Mouse (Mus musculus) lung, postnatal 0 days (tissue): ENCODE results near the gene Ehmt2.
"Not testable (repeated sequence)": the region's sequence is repeated elsewhere in the genome, so short reads cannot be mapped to it uniquely, and the experiment has no call there.

Experiments
- CTCF ChIP-seq: IDR thresholded peaks from 2 replicates; pipeline ENCODE4 v1.5.1; 2016; ENCODE audit warnings: antibody characterized with exemption, mild to moderate bottlenecking
- EP300 ChIP-seq: IDR thresholded peaks from 2 replicates; pipeline ENCODE4 v1.6.1; 2016; ENCODE audit warnings: antibody characterized with exemption, mild to moderate bottlenecking, control low read depth

DNA sequence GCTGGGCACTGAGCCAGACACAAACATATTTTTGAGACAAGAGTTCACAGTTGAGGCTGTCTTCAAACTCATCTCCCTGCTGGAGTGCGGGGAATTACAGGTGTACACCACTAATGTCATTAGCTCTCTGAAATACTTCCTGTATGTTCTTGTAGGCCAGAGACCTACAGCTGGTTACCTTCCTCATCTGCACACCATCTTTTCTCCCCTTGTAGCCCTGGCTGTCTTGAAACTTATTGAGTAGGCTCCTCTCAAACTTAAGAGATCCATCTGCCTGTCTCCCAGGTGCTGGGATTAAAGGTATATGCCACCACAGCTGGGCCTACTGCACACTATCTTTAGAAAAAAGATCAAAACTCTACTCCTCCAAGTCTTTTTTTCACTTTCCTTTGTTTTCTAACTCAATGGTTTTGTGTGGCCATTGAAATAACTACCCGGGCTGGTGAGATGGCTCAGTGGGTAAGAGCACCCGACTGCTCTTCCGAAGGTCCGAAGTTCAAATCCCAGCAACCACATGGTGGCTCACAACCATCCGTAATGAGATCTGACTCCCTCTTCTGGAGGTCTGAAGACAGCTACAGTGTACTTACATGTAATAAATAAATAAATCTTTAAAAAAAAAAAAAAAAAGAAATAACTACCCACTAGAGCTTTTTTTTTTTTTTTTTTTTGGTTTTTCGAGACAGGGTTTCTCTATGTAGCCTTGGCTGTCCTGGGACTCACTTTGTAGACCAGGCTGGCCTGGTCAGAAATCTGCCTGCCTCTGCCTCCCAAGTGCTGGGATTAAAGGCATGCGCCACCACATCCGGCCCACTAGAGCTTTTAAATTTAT is 50.7 kb downstream of the Ehmt2 start:
- TF ChIP-seq CTCF, EP300: not testable (repeated sequence)
